ENCODE assay signal across 12 mouse cellular contexts in the genomic region with DNA sequence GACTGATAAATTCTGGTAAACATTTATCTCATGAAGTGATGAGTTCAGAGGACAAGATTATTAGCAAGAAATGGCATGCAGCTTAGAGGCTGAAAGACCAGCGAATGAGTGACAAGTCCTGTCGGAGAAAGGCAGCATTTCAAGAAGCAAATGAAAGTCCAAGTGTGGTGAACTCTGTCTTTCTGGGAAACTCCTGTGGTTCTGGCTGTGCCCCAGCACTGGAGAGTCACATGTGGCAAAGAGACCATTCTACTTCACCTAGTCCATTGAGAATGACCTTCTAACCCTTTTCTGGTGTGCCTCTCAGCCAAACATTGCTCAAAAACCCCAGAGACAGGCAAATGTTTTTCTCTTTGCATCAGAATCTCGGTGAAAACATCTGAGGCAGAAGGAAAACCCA.
"Had no signal": no experiment of that assay in that cellular context is flagged by ENCODE, and none has a peak within 500 bp of the region (broad histone marks: within the 10 kb centered on the region; RNA-seq: fewer than 3 reads in every experiment).

No protein-coding gene starts in this region.

- H3K4me1 ChIP-seq: limb, embryonic 15.5 days; midbrain, embryonic 12.5 days; stomach, embryonic 15.5 days had no signal

- H3K36me3 ChIP-seq: limb, embryonic 15.5 days; midbrain, embryonic 12.5 days; stomach, embryonic 15.5 days had no signal

- H3K4me3 ChIP-seq: limb, embryonic 15.5 days; midbrain, embryonic 12.5 days; stomach, embryonic 15.5 days had no signal

- DNase-seq: layer of hippocampus, adult 9-11 months; layer of hippocampus, postnatal 36 days; lung, adult 18-20 months; right cerebral cortex, postnatal 14 days; thymus, adult 2 months; thymus, postnatal 25 days had no signal

- H3K9ac ChIP-seq: limb, embryonic 15.5 days; liver, embryonic 14.5 days; midbrain, embryonic 12.5 days; stomach, embryonic 15.5 days had no signal

- H3K27me3 ChIP-seq: limb, embryonic 15.5 days; midbrain, embryonic 12.5 days; stomach, embryonic 15.5 days had no signal

- H3K27ac ChIP-seq: limb, embryonic 15.5 days; liver, embryonic 14.5 days; midbrain, embryonic 12.5 days; stomach, embryonic 15.5 days had no signal

- H3K4me2 ChIP-seq: limb, embryonic 15.5 days; midbrain, embryonic 12.5 days; stomach, embryonic 15.5 days had no signal

- ATAC-seq: intestine, postnatal 0 days; midbrain, embryonic 16.5 days had no signal

- H3K9me3 ChIP-seq: limb, embryonic 15.5 days; midbrain, embryonic 12.5 days; stomach, embryonic 15.5 days had no signal
